Mouse (Mus musculus): ENCODE measurements around the gene 2410131K14Rik.

Gene 2410131K14Rik

GRCm38 (mm10) chr5:118311251-118311650, 66.2 kb downstream of the 2410131K14Rik start:
- DNase-seq (ENCODE audit: low read depth, low spot score), result no peak

- no peak for DNase-seq (ENCODE audit: low read depth, low spot score)
Measured at GRCm38 (mm10) chr5:118313766-118314165, 68.7 kb downstream of the 2410131K14Rik start.

All from 3T3-L1 (cell line).